ENCODE assay signal across 8 mouse cellular contexts in genomic region chr7:138908768-138909276, GRCm38 (mm10). TPM values are rescaled to one million over a fixed set of nuclear protein-coding genes. Genes with fewer than 3 reads are reported as not detected.
DNase-seq lines count a peak whose midpoint lies in the region; ATAC-seq and TF ChIP-seq lines count a peak whose summit lies in the region.

No protein-coding gene starts in this region.

- H3K4me2 ChIP-seq in intestine, embryonic 14.5 days (ENCODE audit: low read length): peak overlapping the region; percentile 53
- H3K4me2 ChIP-seq in neural tube, embryonic 14.5 days (ENCODE audit: low read depth, low read length): peak overlapping the region; percentile 75

- H3K4me3 ChIP-seq in liver, adult 2 months (ENCODE audit: insufficient read depth, low read depth, low read length): peak overlapping the region; percentile 100
- H3K4me3 ChIP-seq in intestine, embryonic 14.5 days (ENCODE audit: low read depth, low read length): peak overlapping the region; percentile 85
- peak overlapping the region; percentile 49 for H3K4me3 ChIP-seq in neural tube, embryonic 14.5 days (ENCODE audit: low read depth, low read length)

- H3K27me3 ChIP-seq in liver, adult 2 months (ENCODE audit: control insufficient read depth, insufficient read depth, low read length): no peaks in the 10 kb centered on the region
- H3K27me3 ChIP-seq in intestine, embryonic 14.5 days (replicated peaks; ENCODE audit: control insufficient read depth, insufficient read depth, low read length): no peaks in the 10 kb centered on the region
- no peaks in the 10 kb centered on the region for H3K27me3 ChIP-seq in neural tube, embryonic 14.5 days (ENCODE audit: control insufficient read depth, insufficient read depth, low read length)

- intact Hi-C loops in gastrocnemius, postnatal 14 days (cut with DNase I; ENCODE audit: low total_unique reads): no loop called here

- peak overlapping the region; percentile 100 for H3K27ac ChIP-seq in liver, adult 2 months (replicated peaks; ENCODE audit: insufficient read depth, low read depth, low read length)
- peak overlapping the region; percentile 57 for H3K27ac ChIP-seq in intestine, embryonic 14.5 days (ENCODE audit: low read depth)
- H3K27ac ChIP-seq in neural tube, embryonic 14.5 days (ENCODE audit: low read depth, low read length): peak overlapping the region; percentile 58; the same call in 1 of the 2 replicates

- H3K4me1 ChIP-seq in liver, adult 2 months (ENCODE audit: control insufficient read depth, insufficient read depth, low read length): peaks cover 17% of the 10 kb centered on the region
- H3K4me1 ChIP-seq in intestine, embryonic 14.5 days (replicated peaks; ENCODE audit: control insufficient read depth, insufficient read depth, low read length): peaks cover 34% of the 10 kb centered on the region
- H3K4me1 ChIP-seq in neural tube, embryonic 14.5 days (ENCODE audit: control insufficient read depth, insufficient read depth, low read length): peaks cover 7% of the 10 kb centered on the region; the same call in 1 of the 2 replicates

- peaks cover 2% of the 10 kb centered on the region; the same call in 1 of the 2 replicates for H3K36me3 ChIP-seq in liver, adult 2 months (ENCODE audit: control insufficient read depth, insufficient read depth, low read length)
- no peaks in the 10 kb centered on the region for H3K36me3 ChIP-seq in intestine, embryonic 14.5 days (ENCODE audit: control insufficient read depth, insufficient read depth, low read length)
- no peaks in the 10 kb centered on the region for H3K36me3 ChIP-seq in neural tube, embryonic 14.5 days (ENCODE audit: control insufficient read depth, insufficient read depth, low read length)

- DNase-seq in liver, adult 2 months (ENCODE audit: extremely low read depth, low read depth, low spot score): peak; percentile 30
- DNase-seq in liver: no peak
- peak; percentile 17 for DNase-seq in embryo, embryonic 9.5 days (ENCODE audit: extremely low spot score)
- no peak for DNase-seq in intestine, embryonic 14.5 days (ENCODE audit: low spot score)
- DNase-seq in c-Kit-positive CD71-positive TER-119-positive erythroid progenitor cells, embryonic 14.5 days (ENCODE audit: low spot score): no peak
- no peak for DNase-seq in gastrocnemius, adult 8-10 months (ENCODE audit: low spot score in 2 of 2)
- no peak for DNase-seq in gastrocnemius, postnatal 14 days

- no peak for TF ChIP-seq POLR2A in liver, adult 2 months (IDR thresholded peaks at IDR 0.05; ENCODE audit: extremely low read depth, insufficient read depth, low read length)

- peaks cover 24% of the 10 kb centered on the region for H3K79me2 ChIP-seq in liver, adult 2 months (ENCODE audit: control insufficient read depth, insufficient read depth, low read length)

- TF ChIP-seq CTCF in liver, adult 2 months (IDR thresholded peaks at IDR 0.05; ENCODE audit: low read depth, low read length): no peak

- no peaks in the 10 kb centered on the region for H3K9me3 ChIP-seq in intestine, embryonic 14.5 days (ENCODE audit: control insufficient read depth, low read length)
- no peaks in the 10 kb centered on the region for H3K9me3 ChIP-seq in neural tube, embryonic 14.5 days (ENCODE audit: control insufficient read depth, low read length)

- peak overlapping the region; percentile 100 for H3K9ac ChIP-seq in liver, adult 2 months (ENCODE audit: low read depth, low read length)
- H3K9ac ChIP-seq in intestine, embryonic 14.5 days (ENCODE audit: low read length): peak overlapping the region; percentile 79
- peak overlapping the region; percentile 64 for H3K9ac ChIP-seq in neural tube, embryonic 14.5 days (replicated peaks; ENCODE audit: low read depth, low read length)

- 4% methylated on average over 10 of the region's 10 CpGs for WGBS in liver, adult 2 months
- 7% methylated on average over 10 of the region's 10 CpGs for WGBS in intestine, embryonic 14.5 days
- WGBS in neural tube, embryonic 14.5 days: 5% methylated on average over 10 of the region's 10 CpGs

- ATAC-seq in intestine, embryonic 14.5 days (replicated peaks; ENCODE audit: low FRiP score, low TSS enrichment, low read depth): no peak
- ATAC-seq in neural tube, embryonic 14.5 days (ENCODE audit: low read depth): no peak

RNA-seq across cellular contexts. Expression of gene Bnip3, which starts 0.5 kb away (rescaled TPM):
- 213 and 264 TPM in 2 replicates for total RNA-seq in liver, adult 2 months (2014; rRNA removed)
- polyA plus RNA-seq in liver, adult 2 months (2012; rRNA removed): 56.7 and 62.0 TPM in 2 replicates
- 173 and 179 TPM in 2 replicates for polyA plus RNA-seq in intestine, embryonic 14.5 days (2014; fragmentation: Nextera tagmentation; extraction: Ambion mirVana)
- polyA plus RNA-seq in neural tube, embryonic 14.5 days (2014; fragmentation: Nextera tagmentation; extraction: Ambion mirVana): 126 and 143 TPM in 2 replicates
- 100 to 1,000 TPM; 219 to 283 (median 248) TPM for total RNA-seq in gastrocnemius, adult 8-10 months (2022)
- total RNA-seq in gastrocnemius, postnatal 14 days (2021): 100 to 1,000 TPM in 1 of 2 experiments, 10 to 100 TPM in 1; 96.4 to 147 TPM

RNA-seq across cellular contexts. Expression of gene Jakmip3, which starts 31.7 kb away (rescaled TPM):
- not detected in 2 replicates for total RNA-seq in liver, adult 2 months (2014; rRNA removed)
- polyA plus RNA-seq in liver, adult 2 months (2012; rRNA removed): 0.02 TPM in 1 of 2 replicates, not detected in the other
- polyA plus RNA-seq in intestine, embryonic 14.5 days (2014; fragmentation: Nextera tagmentation; extraction: Ambion mirVana): 0.46 and 0.47 TPM in 2 replicates
- polyA plus RNA-seq in neural tube, embryonic 14.5 days (2014; fragmentation: Nextera tagmentation; extraction: Ambion mirVana): 10.1 and 15.0 TPM in 2 replicates
- total RNA-seq in gastrocnemius, adult 8-10 months (2022): under 1 TPM in 3 of 4 experiments, not detected in 1; 0.10 to 0.17 (median 0.13) TPM
- total RNA-seq in gastrocnemius, postnatal 14 days (2021): not detected

Comparison
In these comparisons a context has a peak if more than half of its experiments do, and no peak if none do; other contexts are left out.
1. DNase-seq: peak in liver, adult 2 months (single experiment) and embryo, embryonic 9.5 days (single experiment); none in liver (single experiment), intestine, embryonic 14.5 days (single experiment), c-Kit-positive CD71-positive TER-119-positive erythroid progenitor cells, embryonic 14.5 days (single experiment), gastrocnemius, adult 8-10 months (0 of 2) and gastrocnemius, postnatal 14 days (single experiment).
2. H3K4me3 ChIP-seq: peak in every context shown above with its lines; median percentile 100 in liver, adult 2 months; 85 in intestine, embryonic 14.5 days; 49 in neural tube, embryonic 14.5 days.
3. Peak in every context shown above with its lines, with median percentiles within 50 percentile points of each other: H3K27ac ChIP-seq and H3K9ac ChIP-seq.